Mouse (Mus musculus) neural tube, embryonic 14.5 days (tissue): ENCODE measurements around the gene Arap1. TPM values are rescaled to one million over a fixed set of nuclear protein-coding genes. Genes with fewer than 3 reads are reported as not detected.
A peak's percentile ranks its signal among the peaks of the same experiment; 100 is the strongest.

Experiments
- ATAC-seq: fragments of 200-750 bp; cut with Nextera tagmentation; 2 replicates; pipeline ENCODE4 v1.8.0; 2017; ENCODE audit warnings: low read depth, mild to moderate bottlenecking, moderate TSS enrichment, moderate library complexity
- H3K27ac ChIP-seq: fragments of 300-500 bp; sonication (generic); 2 replicates; pipeline ENCODE4 v1.5.1; 2014; ENCODE audit warnings: low read depth, mild to moderate bottlenecking, control low read depth, low read length, moderate library complexity, mixed read lengths
- H3K27me3 ChIP-seq: fragments of 300-500 bp; sonication (generic); 2 replicates; pipeline ENCODE4 v1.6.1; 2014; ENCODE audit warnings: low read length; ENCODE audit not compliant: control insufficient read depth, insufficient read depth
- H3K36me3 ChIP-seq: fragments of 300-500 bp; sonication (generic); 2 replicates; pipeline ENCODE4 v1.6.1; 2014; ENCODE audit warnings: low read length, mixed read lengths; ENCODE audit not compliant: control insufficient read depth, insufficient read depth
- H3K4me1 ChIP-seq: fragments of 300-500 bp; sonication (generic); 2 replicates; pipeline ENCODE4 v1.6.1; 2014; ENCODE audit warnings: low read length; ENCODE audit not compliant: control insufficient read depth, insufficient read depth
- H3K4me2 ChIP-seq: fragments of 300-500 bp; sonication (generic); 2 replicates; pipeline ENCODE4 v1.6.1; 2014; ENCODE audit warnings: mild to moderate bottlenecking, low read depth, low read length, control low read depth
- H3K4me3 ChIP-seq: fragments of 300-500 bp; sonication (generic); 2 replicates; pipeline ENCODE4 v1.5.1; 2014; ENCODE audit warnings: low read depth, low read length, control low read depth, mixed read lengths
- H3K9ac ChIP-seq: fragments of 300-500 bp; sonication (generic); replicated peaks from 2 replicates; pipeline ENCODE4 v1.6.1; 2014; ENCODE audit warnings: low read depth, mild to moderate bottlenecking, control low read depth, low read length, mixed read lengths
- H3K9me3 ChIP-seq: fragments of 300-500 bp; sonication (generic); 2 replicates; pipeline ENCODE4 v1.6.1; 2016; ENCODE audit warnings: low read length; ENCODE audit not compliant: control insufficient read depth
- WGBS: fragments of 180-500 bp; shearing (Covaris S2); extraction: QIAGEN DNeasy Blood & Tissue Kit; methylation state at CpG from one replicate; pipeline ENCODE4 v1.1.7; 2014; 5-methylcytosine and 5-hydroxymethylcytosine counted together
- polyA plus RNA-seq: library from polyadenylated mRNA; unstranded; fragments of >200 nt; fragmentation: Nextera tagmentation; extraction: Ambion mirVana; gene quantifications from 2 replicates; pipeline ENCODE4 v1.2.1, GENCODE M21; 2014

The Arap1 gene
- polyA plus RNA-seq, 1 experiment from 2014 or later, result 4.0 TPM

GRCm38 (mm10) chr7:101389256-101389655 is 41.4 kb downstream of the Arap1 start:
- no peak overlapping the region for H3K4me2 ChIP-seq
- WGBS, result 92% methylated on average over 6 of the region's 6 CpGs
- no peak overlapping the region for H3K9ac ChIP-seq
- H3K4me3 ChIP-seq, result no peak overlapping the region
- 0 out of 2 replicates have a peak, but pooled peaks cover 4% of the 10 kb centered on the region for H3K4me1 ChIP-seq
- no peak for ATAC-seq
- H3K9me3 ChIP-seq, result no peaks in the 10 kb centered on the region
- no peaks in the 10 kb centered on the region for H3K27me3 ChIP-seq
- H3K36me3 ChIP-seq, result no peaks in the 10 kb centered on the region
- H3K27ac ChIP-seq, result no peak overlapping the region

- Histone ChIP-seq H3K4me3 (no peak overlapping the region), H3K27ac (no peak overlapping the region), H3K4me2 (no peak overlapping the region), H3K9ac (no peak overlapping the region), H3K9me3 (no peaks in the 10 kb centered on the region), H3K27me3 (no peaks in the 10 kb centered on the region), H3K4me1 (no peaks in the 10 kb centered on the region), H3K36me3 (no peaks in the 10 kb centered on the region)
- 86% methylated on average over 4 of the region's 4 CpGs for WGBS
- no peak for ATAC-seq
These were observed 44.1 kb downstream of the Arap1 start for GRCm38 (mm10) chr7:101391909-101392479.

GRCm38 (mm10) chr7:101393015-101393414 is 45.1 kb downstream of the Arap1 start:
- no peak overlapping the region for H3K4me3 ChIP-seq
- H3K9me3 ChIP-seq, result no peaks in the 10 kb centered on the region
- H3K4me1 ChIP-seq, result no peaks in the 10 kb centered on the region
- no peak overlapping the region for H3K27ac ChIP-seq
- WGBS, result 65% methylated on average over 4 of the region's 4 CpGs
- H3K9ac ChIP-seq, result no peak overlapping the region
- no peaks in the 10 kb centered on the region for H3K27me3 ChIP-seq
- H3K36me3 ChIP-seq, result no peaks in the 10 kb centered on the region
- no peak for ATAC-seq
- H3K4me2 ChIP-seq, result no peak overlapping the region

GRCm38 (mm10) chr7:101393694-101394504 is 46.0 kb downstream of the Arap1 start:
- Histone ChIP-seq H3K27me3 (no peaks in the 10 kb centered on the region), H3K9ac (no peak overlapping the region), H3K9me3 (no peaks in the 10 kb centered on the region), H3K4me3 (no peak overlapping the region), H3K4me1 (no peaks in the 10 kb centered on the region), H3K4me2 (no peak overlapping the region), H3K27ac (no peak overlapping the region), H3K36me3 (no peaks in the 10 kb centered on the region)
- peak; percentile 56; the same call in 1 of the 2 replicates for ATAC-seq
- WGBS, result 41% methylated on average over 8 of the region's 8 CpGs

- Histone ChIP-seq H3K4me1 (no peaks in the 10 kb centered on the region), H3K9ac (no peak overlapping the region), H3K4me3 (no peak overlapping the region), H3K27me3 (no peaks in the 10 kb centered on the region), H3K27ac (no peak overlapping the region), H3K36me3 (no peaks in the 10 kb centered on the region), H3K4me2 (no peak overlapping the region), H3K9me3 (no peaks in the 10 kb centered on the region)
- 65% methylated on average over 3 of the region's 3 CpGs for WGBS
- ATAC-seq, result no peak
These were observed 46.7 kb downstream of the Arap1 start for GRCm38 (mm10) chr7:101394569-101394968.

- no peaks in the 10 kb centered on the region for H3K9me3 ChIP-seq
- H3K4me3 ChIP-seq, result no peak overlapping the region
- no peak overlapping the region for H3K9ac ChIP-seq
- 73% methylated on average over 2 of the region's 2 CpGs for WGBS
- no peaks in the 10 kb centered on the region for H3K4me1 ChIP-seq
- no peak; the same call in 1 of the 2 replicates for ATAC-seq
- no peaks in the 10 kb centered on the region for H3K36me3 ChIP-seq
- no peak overlapping the region for H3K27ac ChIP-seq
- H3K27me3 ChIP-seq, result no peaks in the 10 kb centered on the region
- no peak overlapping the region for H3K4me2 ChIP-seq
These were observed 47.6 kb downstream of the Arap1 start for GRCm38 (mm10) chr7:101395471-101395870.

- no peak for ATAC-seq
- Histone ChIP-seq H3K9me3 (no peaks in the 10 kb centered on the region), H3K4me3 (no peak overlapping the region), H3K4me1 (no peaks in the 10 kb centered on the region), H3K27me3 (no peaks in the 10 kb centered on the region), H3K9ac (no peak overlapping the region), H3K36me3 (no peaks in the 10 kb centered on the region), H3K27ac (no peak overlapping the region), H3K4me2 (no peak overlapping the region)
- 82% methylated on average over 4 of the region's 4 CpGs for WGBS
These were observed 49.3 kb downstream of the Arap1 start for GRCm38 (mm10) chr7:101397175-101397574.

GRCm38 (mm10) chr7:101401510-101401909 is 53.6 kb downstream of the Arap1 start:
- Histone ChIP-seq H3K36me3 (no peaks in the 10 kb centered on the region), H3K4me1 (no peaks in the 10 kb centered on the region), H3K9ac (no peak overlapping the region), H3K4me2 (no peak overlapping the region), H3K27ac (no peak overlapping the region), H3K9me3 (no peaks in the 10 kb centered on the region), H3K27me3 (no peaks in the 10 kb centered on the region), H3K4me3 (no peak overlapping the region)
- no peak for ATAC-seq
- 92% methylated on average over 7 of the region's 7 CpGs for WGBS

GRCm38 (mm10) chr7:101403831-101404230 is 56.0 kb downstream of the Arap1 start:
- H3K4me3 ChIP-seq, result no peak overlapping the region
- no peak for ATAC-seq
- no peak overlapping the region for H3K27ac ChIP-seq
- H3K27me3 ChIP-seq, result no peaks in the 10 kb centered on the region
- no peak overlapping the region for H3K9ac ChIP-seq
- H3K4me2 ChIP-seq, result no peak overlapping the region
- no peaks in the 10 kb centered on the region for H3K36me3 ChIP-seq
- no peaks in the 10 kb centered on the region for H3K4me1 ChIP-seq
- H3K9me3 ChIP-seq, result no peaks in the 10 kb centered on the region
- WGBS, result 96% methylated on average over 5 of the region's 5 CpGs
